Mouse (Mus musculus): ENCODE measurements around the gene Irgq.

GRCm38 (mm10) chr7:24528861-24529260 lies 1.6 kb upstream of the Irgq start:
- TF ChIP-seq CTCF (IDR thresholded peaks at IDR 0.05) (no peak), EP300 (IDR thresholded peaks at IDR 0.05) (no peak)
